Mouse (Mus musculus): Measurements from ENCODE around the gene Fbxo39. TPM values are rescaled to one million over a fixed set of nuclear protein-coding genes. Genes with fewer than 3 reads are reported as not detected.

The Fbxo39 gene
- polyA plus RNA-seq, 1 experiment from 2014 or later, result not detected

DNA sequence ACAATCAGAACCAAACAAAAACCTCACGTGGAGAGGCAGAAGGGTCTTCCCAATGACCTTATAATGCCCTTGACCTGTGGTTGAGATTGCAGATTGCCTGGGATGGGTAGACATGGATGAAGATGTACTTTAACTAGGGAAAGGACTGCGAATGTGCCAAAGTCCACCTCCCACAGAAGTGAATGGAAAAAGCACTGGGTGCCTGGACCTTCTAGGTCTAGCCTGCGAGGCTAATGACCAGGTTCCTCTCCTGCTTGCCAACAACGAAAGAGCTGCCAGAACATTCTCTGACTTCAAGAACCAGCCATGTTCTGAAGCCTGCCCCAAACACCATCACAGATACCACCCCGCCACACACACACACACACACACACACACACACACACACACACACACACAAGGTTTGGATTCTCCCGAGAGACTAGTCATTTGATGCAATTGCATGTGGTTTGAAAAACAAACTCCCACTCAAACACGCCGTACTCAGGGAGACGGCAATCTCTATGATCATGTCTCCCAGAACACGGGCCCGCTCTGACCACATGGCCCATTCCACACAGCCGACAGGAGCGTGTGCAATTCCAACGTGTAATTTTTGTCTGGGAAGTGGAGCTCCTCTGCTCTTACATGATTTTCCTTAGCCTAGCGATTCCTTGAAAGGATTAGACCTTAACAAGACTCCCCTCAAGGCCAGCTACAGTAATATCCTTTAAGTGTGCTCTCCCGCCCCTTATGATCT is 30.6 kb upstream of the Fbxo39 start:
- H3K4me1 ChIP-seq (ENCODE audit: control insufficient read depth, insufficient read depth, low read depth, low read length), result no peaks in the 10 kb centered on the region
- H3K9me3 ChIP-seq (ENCODE audit: control insufficient read depth, low read length), result no peaks in the 10 kb centered on the region
- no peak overlapping the region for H3K27ac ChIP-seq (ENCODE audit: low read depth, low read length)
- H3K27me3 ChIP-seq (replicated peaks; ENCODE audit: control insufficient read depth, insufficient read depth, low read length), result no peaks in the 10 kb centered on the region
- H3K9ac ChIP-seq (ENCODE audit: low read depth, low read length), result no peak overlapping the region
- H3K4me3 ChIP-seq (ENCODE audit: low read length), result no peak overlapping the region
- H3K4me2 ChIP-seq (ENCODE audit: low read length), result no peak overlapping the region
- 90% methylated on average over 16 of the region's 16 CpGs for WGBS
- H3K36me3 ChIP-seq (ENCODE audit: control insufficient read depth, insufficient read depth, low read length), result no peaks in the 10 kb centered on the region
- ATAC-seq, result no peak

GRCm38 (mm10) chr11:72284532-72285182 is 29.6 kb upstream of the Fbxo39 start:
- Histone ChIP-seq H3K36me3 (ENCODE audit: control insufficient read depth, insufficient read depth, low read length) (no peaks in the 10 kb centered on the region), H3K9ac (ENCODE audit: low read depth, low read length) (no peak overlapping the region), H3K4me3 (ENCODE audit: low read length) (no peak overlapping the region), H3K4me2 (ENCODE audit: low read length) (no peak overlapping the region), H3K27me3 (replicated peaks; ENCODE audit: control insufficient read depth, insufficient read depth, low read length) (no peaks in the 10 kb centered on the region), H3K27ac (ENCODE audit: low read depth, low read length) (no peak overlapping the region), H3K4me1 (ENCODE audit: control insufficient read depth, insufficient read depth, low read depth, low read length) (no peaks in the 10 kb centered on the region), H3K9me3 (ENCODE audit: control insufficient read depth, low read length) (no peaks in the 10 kb centered on the region; the same call in 1 of the 2 replicates)
- 82% methylated on average over 14 of the region's 14 CpGs for WGBS
- ATAC-seq, result no peak

GRCm38 (mm10) chr11:72285971-72286480 is 28.2 kb upstream of the Fbxo39 start:
- Histone ChIP-seq H3K27me3 (replicated peaks; ENCODE audit: control insufficient read depth, insufficient read depth, low read length) (no peaks in the 10 kb centered on the region), H3K9ac (ENCODE audit: low read depth, low read length) (no peak overlapping the region), H3K27ac (ENCODE audit: low read depth, low read length) (no peak overlapping the region), H3K4me3 (ENCODE audit: low read length) (no peak overlapping the region), H3K4me1 (ENCODE audit: control insufficient read depth, insufficient read depth, low read depth, low read length) (no peaks in the 10 kb centered on the region), H3K9me3 (ENCODE audit: control insufficient read depth, low read length) (no peaks in the 10 kb centered on the region; the same call in 1 of the 2 replicates), H3K4me2 (ENCODE audit: low read length) (no peak overlapping the region), H3K36me3 (ENCODE audit: control insufficient read depth, insufficient read depth, low read length) (no peaks in the 10 kb centered on the region)
- WGBS, result 84% methylated on average over 6 of the region's 6 CpGs
- no peak for ATAC-seq

DNA sequence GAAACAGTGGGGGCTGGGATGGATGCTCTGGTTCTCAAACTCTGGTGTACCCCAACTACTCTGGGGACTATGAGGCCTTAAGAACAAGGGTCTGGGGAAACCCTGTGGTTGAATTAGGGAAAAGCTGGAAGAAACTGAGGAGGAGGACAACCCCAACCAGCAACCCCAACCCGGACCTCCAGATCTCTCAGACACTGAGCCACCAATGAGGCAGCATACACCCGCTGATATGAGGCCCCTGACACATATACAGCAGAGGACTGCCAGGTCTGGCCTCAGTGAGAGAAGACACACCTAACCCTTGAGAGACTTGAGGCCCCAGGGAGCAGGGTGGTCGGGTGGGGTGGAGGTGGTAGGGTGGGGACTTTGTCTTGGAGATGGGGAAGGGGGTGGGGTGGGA is 27.6 kb upstream of the Fbxo39 start:
- no peak for ATAC-seq
- Histone ChIP-seq H3K9me3 (ENCODE audit: control insufficient read depth, low read length) (no peaks in the 10 kb centered on the region; the same call in 1 of the 2 replicates), H3K9ac (ENCODE audit: low read depth, low read length) (no peak overlapping the region), H3K27me3 (replicated peaks; ENCODE audit: control insufficient read depth, insufficient read depth, low read length) (no peaks in the 10 kb centered on the region), H3K4me1 (ENCODE audit: control insufficient read depth, insufficient read depth, low read depth, low read length) (no peaks in the 10 kb centered on the region), H3K36me3 (ENCODE audit: control insufficient read depth, insufficient read depth, low read length) (no peaks in the 10 kb centered on the region), H3K4me2 (ENCODE audit: low read length) (no peak overlapping the region), H3K27ac (ENCODE audit: low read depth, low read length) (no peak overlapping the region), H3K4me3 (ENCODE audit: low read length) (no peak overlapping the region)
- 87% methylated on average over 3 of the region's 3 CpGs for WGBS

DNA sequence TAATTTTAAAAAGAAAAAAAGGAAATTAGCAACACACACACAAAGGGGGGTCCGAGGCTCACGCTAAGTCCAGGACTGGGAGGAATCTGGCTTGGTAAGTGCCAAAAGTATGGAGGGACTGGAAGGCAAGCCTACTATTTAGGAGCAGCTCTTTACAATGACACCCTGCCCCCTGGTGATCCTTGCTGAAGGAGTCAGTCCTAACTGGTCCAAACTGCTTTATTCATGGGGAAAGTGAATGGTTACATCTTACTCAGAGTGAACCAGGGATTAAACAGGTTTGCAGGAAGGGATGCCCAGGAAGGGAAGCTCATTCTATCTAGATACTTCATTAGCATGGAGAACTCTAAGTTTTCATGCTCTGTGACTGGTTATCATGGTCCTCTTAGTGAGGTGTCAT is 27.1 kb upstream of the Fbxo39 start:
- Histone ChIP-seq H3K4me1 (ENCODE audit: control insufficient read depth, insufficient read depth, low read depth, low read length) (no peaks in the 10 kb centered on the region), H3K27ac (ENCODE audit: low read depth, low read length) (no peak overlapping the region), H3K4me3 (ENCODE audit: low read length) (no peak overlapping the region), H3K9me3 (ENCODE audit: control insufficient read depth, low read length) (no peaks in the 10 kb centered on the region; the same call in 1 of the 2 replicates), H3K36me3 (ENCODE audit: control insufficient read depth, insufficient read depth, low read length) (no peaks in the 10 kb centered on the region), H3K27me3 (replicated peaks; ENCODE audit: control insufficient read depth, insufficient read depth, low read length) (no peaks in the 10 kb centered on the region), H3K4me2 (ENCODE audit: low read length) (no peak overlapping the region), H3K9ac (ENCODE audit: low read depth, low read length) (no peak overlapping the region)
- WGBS, result 93% methylated on average over 2 of the region's 2 CpGs
- ATAC-seq, result no peak

GRCm38 (mm10) chr11:72287543-72287942 is 26.7 kb upstream of the Fbxo39 start:
- no peak overlapping the region for H3K9ac ChIP-seq (ENCODE audit: low read depth, low read length)
- 87% methylated on average over 3 of the region's 3 CpGs for WGBS
- no peaks in the 10 kb centered on the region for H3K27me3 ChIP-seq (replicated peaks; ENCODE audit: control insufficient read depth, insufficient read depth, low read length)
- no peaks in the 10 kb centered on the region; the same call in 1 of the 2 replicates for H3K9me3 ChIP-seq (ENCODE audit: control insufficient read depth, low read length)
- ATAC-seq, result no peak
- no peak overlapping the region for H3K27ac ChIP-seq (ENCODE audit: low read depth, low read length)
- no peaks in the 10 kb centered on the region for H3K36me3 ChIP-seq (ENCODE audit: control insufficient read depth, insufficient read depth, low read length)
- no peak overlapping the region for H3K4me3 ChIP-seq (ENCODE audit: low read length)
- no peak overlapping the region for H3K4me2 ChIP-seq (ENCODE audit: low read length)
- H3K4me1 ChIP-seq (ENCODE audit: control insufficient read depth, insufficient read depth, low read depth, low read length), result no peaks in the 10 kb centered on the region

DNA sequence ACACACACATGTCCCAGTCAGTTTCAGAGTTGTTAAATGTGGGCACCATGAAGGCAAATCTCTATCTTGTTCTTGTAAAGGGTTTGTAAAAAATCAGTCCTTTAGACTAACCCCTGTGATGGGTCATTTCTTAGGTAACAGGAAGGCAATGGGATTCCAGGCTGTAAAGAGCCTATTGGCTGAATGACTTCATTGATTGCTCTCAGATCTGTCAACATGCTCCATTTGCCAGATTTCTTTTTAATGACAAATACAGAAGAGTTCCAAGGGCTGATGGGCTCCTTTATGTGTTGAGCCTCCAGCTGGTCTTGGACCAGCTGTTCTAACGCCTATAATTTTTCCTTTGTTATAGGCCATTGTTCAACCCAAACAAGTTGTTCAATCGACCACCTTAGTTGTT is 21.1 kb upstream of the Fbxo39 start:
- Histone ChIP-seq H3K9me3 (ENCODE audit: control insufficient read depth, low read length) (no peaks in the 10 kb centered on the region; the same call in 1 of the 2 replicates), H3K9ac (ENCODE audit: low read depth, low read length) (no peak overlapping the region), H3K27me3 (replicated peaks; ENCODE audit: control insufficient read depth, insufficient read depth, low read length) (no peaks in the 10 kb centered on the region), H3K27ac (ENCODE audit: low read depth, low read length) (no peak overlapping the region), H3K4me2 (ENCODE audit: low read length) (no peak overlapping the region), H3K4me3 (ENCODE audit: low read length) (no peak overlapping the region), H3K4me1 (ENCODE audit: control insufficient read depth, insufficient read depth, low read depth, low read length) (no peaks in the 10 kb centered on the region), H3K36me3 (ENCODE audit: control insufficient read depth, insufficient read depth, low read length) (no peaks in the 10 kb centered on the region)
- no peak for ATAC-seq
- 70% methylated on average over 2 of the region's 2 CpGs for WGBS

GRCm38 (mm10) chr11:72301334-72301733 is 12.9 kb upstream of the Fbxo39 start, which contains the start of gene Xaf1:
Gene Xaf1, plus strand, starts transcription at chr11:72301629.
- no peaks in the 10 kb centered on the region for H3K36me3 ChIP-seq (ENCODE audit: control insufficient read depth, insufficient read depth, low read length)
- H3K4me1 ChIP-seq (ENCODE audit: control insufficient read depth, insufficient read depth, low read depth, low read length), result no peaks in the 10 kb centered on the region
- no peak within 1 kb of the TSS for H3K27ac ChIP-seq (ENCODE audit: low read depth, low read length)
- H3K27me3 ChIP-seq (replicated peaks; ENCODE audit: control insufficient read depth, insufficient read depth, low read length), result no peaks in the 10 kb centered on the region
- H3K4me3 ChIP-seq (ENCODE audit: low read length), result no peak within 1 kb of the TSS
- no peak within 1 kb of the TSS for H3K9ac ChIP-seq (ENCODE audit: low read depth, low read length)
- H3K4me2 ChIP-seq (ENCODE audit: low read length), result peak within 1 kb of the TSS; percentile 28
- WGBS, result 28% methylated on average over 6 of the region's 6 CpGs
- ATAC-seq, result no peak
- H3K9me3 ChIP-seq (ENCODE audit: control insufficient read depth, low read length), result no peaks in the 10 kb centered on the region

DNA sequence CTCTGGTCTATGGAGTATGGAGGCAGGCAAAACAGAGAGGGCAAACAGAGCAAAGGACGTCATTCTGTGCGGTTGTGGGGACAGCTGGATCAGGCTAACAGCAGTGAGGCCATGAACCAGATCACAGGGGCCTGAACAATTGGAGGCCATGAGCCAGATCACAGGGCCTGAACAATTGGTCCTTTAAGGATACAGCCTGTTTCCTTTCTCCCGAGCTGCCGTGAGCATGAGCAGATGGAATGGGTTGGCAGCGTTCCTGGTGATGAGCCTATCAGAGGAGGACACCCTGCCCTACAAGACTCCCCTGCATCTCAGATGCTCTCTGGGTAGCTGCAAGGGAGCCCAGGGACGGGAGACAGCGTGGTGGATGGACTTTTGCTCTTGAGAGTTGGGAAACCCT is 12.0 kb upstream of the Fbxo39 start:
- Histone ChIP-seq H3K4me2 (ENCODE audit: low read length) (no peak overlapping the region), H3K4me1 (ENCODE audit: control insufficient read depth, insufficient read depth, low read depth, low read length) (no peaks in the 10 kb centered on the region), H3K4me3 (ENCODE audit: low read length) (no peak overlapping the region), H3K36me3 (ENCODE audit: control insufficient read depth, insufficient read depth, low read length) (no peaks in the 10 kb centered on the region), H3K27ac (ENCODE audit: low read depth, low read length) (no peak overlapping the region), H3K27me3 (replicated peaks; ENCODE audit: control insufficient read depth, insufficient read depth, low read length) (no peaks in the 10 kb centered on the region), H3K9me3 (ENCODE audit: control insufficient read depth, low read length) (no peaks in the 10 kb centered on the region), H3K9ac (ENCODE audit: low read depth, low read length) (no peak overlapping the region)
- 64% methylated on average over 7 of the region's 7 CpGs for WGBS
- no peak for ATAC-seq
